In the genomic region with DNA sequence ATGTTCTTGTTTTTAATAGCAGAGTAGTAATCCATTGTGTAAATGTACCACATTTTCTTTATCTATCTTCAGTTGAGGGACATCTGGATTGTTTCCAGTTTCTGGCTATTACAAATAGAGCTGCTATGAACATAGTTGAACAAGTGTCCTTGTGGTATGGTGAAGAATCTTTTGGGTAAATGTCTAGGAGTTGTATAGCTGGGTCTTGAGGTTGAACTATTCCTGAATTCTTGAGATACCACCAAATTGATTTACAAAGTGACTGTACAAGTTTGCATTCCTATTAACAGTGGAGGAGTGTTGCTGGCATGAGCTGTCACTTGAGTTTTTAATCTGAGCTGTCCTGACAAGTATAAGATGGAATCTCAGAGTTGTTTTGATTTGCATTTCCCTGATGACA, we compare ENCODE assay signal across 25 mouse cellular contexts.
"Had no signal": no experiment of that assay in that cellular context is flagged by ENCODE, and none has a peak within 500 bp of the region (broad histone marks: within the 10 kb centered on the region; RNA-seq: fewer than 3 reads in every experiment).

No protein-coding gene starts in this region.

- ATAC-seq: forebrain, embryonic 13.5 days; forebrain, embryonic 14.5 days; forebrain, embryonic 15.5 days; forebrain, embryonic 16.5 days; forebrain, postnatal 0 days had no signal

- DNase-seq: cerebellum, adult 8-10 months; cerebellum, adult 9-10 months; cerebellum, adult 9-11 months; cerebellum, postnatal 10 days; cerebellum, postnatal 14 days; cerebellum, postnatal 25 days; cerebellum, postnatal 36 days; embryo, embryonic 11 days; forebrain, postnatal 0 days; gastrocnemius, adult 2 months; gastrocnemius, postnatal 10 days; gastrocnemius, postnatal 14 days; gastrocnemius, postnatal 25 days; heart, adult 2 months had no signal

- H3K27ac ChIP-seq: embryonic facial prominence, embryonic 10.5 days; embryonic facial prominence, embryonic 12.5 days; embryonic facial prominence, embryonic 13.5 days; embryonic facial prominence, embryonic 15.5 days; forebrain, embryonic 10.5 days; forebrain, embryonic 12.5 days; forebrain, embryonic 13.5 days; forebrain, embryonic 15.5 days; gastrocnemius, adult 2 months; heart, adult 2 months had no signal

- H3K4me3 ChIP-seq: embryonic facial prominence, embryonic 10.5 days; embryonic facial prominence, embryonic 12.5 days; embryonic facial prominence, embryonic 13.5 days; embryonic facial prominence, embryonic 15.5 days; erythroblast, embryonic 14.5 days; forebrain, embryonic 10.5 days; forebrain, embryonic 12.5 days; forebrain, embryonic 13.5 days; forebrain, embryonic 15.5 days; gastrocnemius, adult 2 months; heart, adult 2 months had no signal

- H3K9ac ChIP-seq: embryonic facial prominence, embryonic 12.5 days; embryonic facial prominence, embryonic 13.5 days; embryonic facial prominence, embryonic 15.5 days; forebrain, embryonic 12.5 days; forebrain, embryonic 13.5 days; forebrain, embryonic 15.5 days; forebrain, postnatal 0 days had no signal

- H3K4me2 ChIP-seq: embryonic facial prominence, embryonic 12.5 days; embryonic facial prominence, embryonic 13.5 days; embryonic facial prominence, embryonic 15.5 days; forebrain, embryonic 12.5 days; forebrain, embryonic 13.5 days; forebrain, embryonic 15.5 days had no signal

- H3K9me3 ChIP-seq: embryonic facial prominence, embryonic 10.5 days; embryonic facial prominence, embryonic 12.5 days; embryonic facial prominence, embryonic 13.5 days; embryonic facial prominence, embryonic 15.5 days; forebrain, embryonic 10.5 days; forebrain, embryonic 12.5 days; forebrain, embryonic 13.5 days; forebrain, embryonic 15.5 days had no signal

- H3K27me3 ChIP-seq: embryonic facial prominence, embryonic 12.5 days; embryonic facial prominence, embryonic 13.5 days; embryonic facial prominence, embryonic 15.5 days; forebrain, embryonic 12.5 days; forebrain, embryonic 13.5 days; forebrain, embryonic 15.5 days had no signal

- H3K4me1 ChIP-seq: embryonic facial prominence, embryonic 10.5 days; embryonic facial prominence, embryonic 12.5 days; forebrain, embryonic 10.5 days; forebrain, embryonic 12.5 days had no signal

- H3K36me3 ChIP-seq: embryonic facial prominence, embryonic 10.5 days; embryonic facial prominence, embryonic 12.5 days; embryonic facial prominence, embryonic 13.5 days; embryonic facial prominence, embryonic 15.5 days; forebrain, embryonic 10.5 days; forebrain, embryonic 12.5 days; forebrain, embryonic 15.5 days had no signal
